Mouse (Mus musculus) olfactory bulb, adult 2 months (tissue): ENCODE measurements around the gene Vmn2r89. TPM values are rescaled to one million over a fixed set of nuclear protein-coding genes. Genes with fewer than 3 reads are reported as not detected.
"Not testable (repeated sequence)": the region's sequence is repeated elsewhere in the genome, so short reads cannot be mapped to it uniquely, and the experiment has no call there.

ENCODE experiments used
- H3K27ac ChIP-seq: fragments of 200-500 bp; 2 replicates; pipeline ENCODE4 v1.5.1; 2012; ENCODE audit warnings: low read depth, low read length; ENCODE audit not compliant: insufficient read depth
- H3K4me1 ChIP-seq: fragments of 200-500 bp; 2 replicates; pipeline ENCODE4 v1.6.1; 2012; ENCODE audit warnings: low read length; ENCODE audit not compliant: control insufficient read depth, insufficient read depth
- H3K4me3 ChIP-seq: fragments of 200-500 bp; 2 replicates; pipeline ENCODE4 v1.5.1; 2012; ENCODE audit warnings: mild to moderate bottlenecking, low read depth, low read length, moderate library complexity; ENCODE audit not compliant: insufficient read depth
- CTCF ChIP-seq: fragments of 200-500 bp; IDR thresholded peaks from 2 replicates; pipeline ENCODE4 v1.5.1; 2012; ENCODE audit warnings: low read depth, mild to moderate bottlenecking, low read length, moderate library complexity; ENCODE audit not compliant: insufficient read depth
- POLR2A ChIP-seq: fragments of 200-500 bp; IDR thresholded peaks from 2 replicates; pipeline ENCODE4 v1.6.1; 2012; ENCODE audit warnings: mild to moderate bottlenecking, low read depth, low read length, moderate library complexity; ENCODE audit not compliant: insufficient read depth
- WGBS: fragments of 180-500 bp; shearing (Covaris S2); methylation state at CpG from one replicate; pipeline ENCODE4 v1.1.7; 2018; 5-methylcytosine and 5-hydroxymethylcytosine counted together
- polyA plus RNA-seq: library from polyadenylated mRNA; stranded (reverse); fragments of >200 nt; gene quantifications from 2 replicates; pipeline ENCODE4 v1.2.4, GENCODE M21; 2012; ENCODE audit warnings: low replicate concordance; ENCODE audit not compliant: missing spikeins, insufficient read depth, insufficient read length

Gene Vmn2r89
- polyA plus RNA-seq: not detected in 2 replicates

DNA sequence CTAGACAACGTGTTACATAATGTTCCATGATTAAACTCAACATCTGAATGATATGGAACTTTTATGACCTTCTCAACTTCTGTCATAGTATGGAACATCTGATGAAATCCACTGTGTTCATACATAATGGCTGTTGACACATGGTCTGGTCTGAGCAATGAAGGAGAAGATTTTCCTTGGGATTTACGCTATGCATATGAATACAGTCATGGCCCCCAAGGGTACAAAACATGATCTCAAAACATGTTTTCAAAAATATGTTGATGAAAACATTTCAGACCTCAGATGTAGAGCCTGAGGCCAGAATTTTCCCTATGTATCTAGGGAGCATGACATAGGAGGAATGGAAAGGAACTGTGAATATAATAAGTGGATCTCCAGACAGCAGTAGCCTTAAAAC lies at the start of gene Vmn2r89:
Vmn2r89 (plus strand) TSS at position 301 of the 400 bp plus-strand sequence.
- not testable (repeated sequence) for H3K4me1 ChIP-seq, H3K27ac ChIP-seq, H3K4me3 ChIP-seq
- WGBS: 80% methylated on average over 2 of the region's 2 CpGs

DNA sequence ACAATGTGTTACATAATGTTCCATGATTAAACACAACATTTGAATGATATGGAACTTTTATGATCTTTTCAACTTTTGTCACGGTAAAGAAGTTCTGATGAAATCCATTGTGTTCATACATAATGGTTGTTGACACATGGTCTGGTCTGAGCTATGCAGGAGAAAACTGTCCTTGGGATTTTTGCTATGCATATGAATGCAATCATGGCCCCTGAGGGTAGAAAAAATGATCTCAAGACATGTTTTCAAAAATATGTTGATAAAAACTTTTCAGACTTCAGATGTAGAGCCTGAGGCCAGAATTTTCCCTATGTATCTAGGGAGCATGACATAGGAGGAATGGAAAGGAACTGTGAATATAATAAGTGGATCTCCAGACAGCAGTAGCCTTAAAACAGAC lies 41.1 kb upstream of the Vmn2r89 start, which contains the start of gene Vmn2r88:
Vmn2r88 (plus strand) TSS at position 301 of the 400 bp plus-strand sequence.
- Histone ChIP-seq H3K4me1 (no peaks in the 10 kb centered on the region), H3K27ac (no peak within 1 kb of the TSS), H3K4me3 (no peak within 1 kb of the TSS)
- 93% methylated on average over 1 of the region's 1 CpGs for WGBS
- no peak for TF ChIP-seq CTCF
- no peak for TF ChIP-seq POLR2A

DNA sequence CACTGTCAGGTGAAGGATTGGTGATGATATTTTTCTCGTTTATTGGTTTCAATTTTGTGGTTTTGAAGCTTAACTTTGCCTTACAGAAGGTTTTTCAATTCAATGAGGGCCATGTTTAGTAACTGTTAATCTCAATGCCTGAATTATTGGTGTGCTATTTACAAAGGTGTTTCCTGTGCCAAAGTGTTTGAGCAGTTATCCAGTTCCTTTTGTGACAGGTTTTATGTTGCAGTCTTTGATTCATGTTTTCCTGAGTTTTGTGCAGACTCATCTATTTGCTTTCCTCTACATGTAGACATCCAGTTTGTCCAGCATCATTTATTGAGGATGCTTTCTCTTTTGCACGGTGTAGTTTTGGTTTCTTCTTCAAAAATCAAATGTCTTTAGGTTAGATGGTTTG lies 27.8 kb upstream of the Vmn2r89 start:
- WGBS: 67% methylated on average over 2 of the region's 2 CpGs
- Histone ChIP-seq H3K27ac (no peak overlapping the region), H3K4me3 (no peak overlapping the region), H3K4me1 (no peaks in the 10 kb centered on the region)
- TF ChIP-seq POLR2A: no peak
- no peak for TF ChIP-seq CTCF

DNA sequence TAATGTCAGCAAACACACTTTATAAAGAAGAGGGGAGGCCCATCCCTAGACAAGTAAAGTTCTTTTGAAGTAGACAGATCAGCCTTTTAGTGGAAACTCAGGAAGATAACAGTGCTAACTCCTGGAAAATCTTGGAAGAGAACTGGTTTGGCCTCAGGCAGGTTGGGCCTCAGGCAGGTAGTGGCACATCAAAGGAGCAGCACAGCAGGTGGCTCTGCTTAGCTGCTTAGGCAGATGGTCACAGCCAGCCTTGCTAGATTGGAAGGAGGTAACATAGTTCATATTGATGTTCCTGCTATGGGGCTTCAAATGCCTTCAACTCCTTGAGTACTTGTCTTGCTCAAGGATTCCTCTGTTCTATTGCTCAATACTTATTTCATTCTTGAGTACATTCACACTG lies 21.5 kb upstream of the Vmn2r89 start:
- not testable (repeated sequence) for H3K4me1 ChIP-seq, H3K4me3 ChIP-seq, H3K27ac ChIP-seq

DNA sequence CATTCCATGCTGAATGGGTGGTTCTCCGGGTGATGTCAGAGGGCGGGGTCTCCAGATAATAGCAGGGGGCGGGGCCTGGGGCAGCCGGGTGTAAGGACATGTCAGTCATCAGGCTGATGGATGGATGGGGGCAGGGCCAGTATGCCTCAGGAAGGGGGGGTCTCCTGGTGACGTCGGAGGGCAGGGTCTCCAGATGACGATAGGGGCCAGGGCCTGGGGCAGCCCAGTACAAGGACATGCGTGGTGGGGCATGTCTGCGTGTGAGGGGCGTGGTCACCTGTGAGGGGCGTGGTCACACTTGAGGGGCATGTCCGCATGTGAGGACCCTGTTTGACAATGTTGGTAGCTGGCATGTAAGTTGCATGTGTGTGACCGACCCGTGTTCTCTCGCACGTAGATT lies 17.1 kb upstream of the Vmn2r89 start:
- H3K4me1 ChIP-seq: no peaks in the 10 kb centered on the region
- no peak overlapping the region for H3K27ac ChIP-seq
- no peak overlapping the region for H3K4me3 ChIP-seq
- 95% methylated on average over 16 of the region's 16 CpGs for WGBS
- TF ChIP-seq POLR2A (no peak), CTCF (no peak)

DNA sequence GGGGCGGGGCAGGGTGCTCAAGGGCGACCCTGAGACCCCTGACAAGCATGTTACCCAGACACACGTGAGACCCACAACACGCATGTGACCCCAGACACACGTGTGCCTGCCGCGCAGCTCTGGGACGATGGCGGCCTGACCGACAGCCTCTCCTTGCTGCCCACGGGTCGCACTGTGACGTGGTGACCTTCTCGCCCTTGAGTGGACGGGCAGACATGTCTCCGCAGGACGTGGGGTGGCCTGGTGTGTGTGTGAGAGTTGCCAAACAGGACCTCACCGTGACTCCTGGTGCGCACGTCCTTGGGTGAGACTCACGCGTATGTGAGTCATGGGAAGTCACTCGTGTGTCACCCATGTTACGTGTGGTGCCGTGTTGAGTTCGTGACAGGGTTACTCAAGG lies 16.6 kb upstream of the Vmn2r89 start:
- Histone ChIP-seq H3K27ac (no peak overlapping the region), H3K4me3 (no peak overlapping the region), H3K4me1 (no peaks in the 10 kb centered on the region)
- 96% methylated on average over 26 of the region's 26 CpGs for WGBS
- no peak for TF ChIP-seq POLR2A
- TF ChIP-seq CTCF: no peak

DNA sequence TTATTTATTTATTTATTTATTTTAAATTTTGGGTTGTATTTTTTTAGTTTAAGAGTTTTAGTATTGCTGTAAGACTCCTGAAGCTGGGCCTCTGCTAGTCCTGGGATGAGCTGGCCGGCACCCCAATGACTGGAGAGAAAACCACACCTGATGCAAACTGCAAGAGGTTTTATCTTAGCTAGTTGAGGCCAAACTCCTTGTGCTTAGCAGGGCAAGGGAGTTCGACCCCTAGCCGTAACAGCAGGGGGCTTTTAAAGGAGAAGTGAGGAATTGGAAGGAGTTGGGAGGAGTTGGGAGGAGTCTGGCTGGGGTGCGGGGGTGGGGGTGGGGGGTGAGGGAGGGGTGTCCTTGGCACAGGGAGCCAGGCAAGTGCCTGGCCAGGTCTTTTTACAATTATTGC lies 12.7 kb upstream of the Vmn2r89 start:
- Histone ChIP-seq H3K4me3 (no peak overlapping the region), H3K27ac (no peak overlapping the region), H3K4me1 (no peaks in the 10 kb centered on the region)
- 71% methylated on average over 4 of the region's 4 CpGs for WGBS
- TF ChIP-seq POLR2A (no peak), CTCF (no peak)

DNA sequence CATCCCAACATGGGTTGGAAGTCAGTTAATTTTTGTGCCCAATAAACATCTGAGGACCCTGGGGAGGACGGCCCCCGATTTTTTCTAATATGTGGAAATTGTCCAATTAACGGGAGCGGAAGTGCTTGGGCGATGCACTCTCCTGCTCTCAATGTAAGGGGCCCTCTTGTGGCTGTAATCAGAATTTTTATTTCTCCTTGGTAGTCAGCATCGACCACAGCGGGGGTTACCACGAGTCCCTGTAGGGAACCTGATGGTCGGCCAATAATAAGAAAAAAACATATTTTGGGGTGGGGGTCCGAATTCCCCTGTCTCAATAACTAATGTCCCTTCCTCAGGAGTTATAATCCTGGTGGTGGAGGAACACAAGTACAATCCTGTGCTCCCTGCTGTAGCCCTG lies 28.6 kb downstream of the Vmn2r89 start:
- 89% methylated on average over 10 of the region's 10 CpGs for WGBS
- not testable (repeated sequence) for H3K27ac ChIP-seq, H3K4me3 ChIP-seq, H3K4me1 ChIP-seq

DNA sequence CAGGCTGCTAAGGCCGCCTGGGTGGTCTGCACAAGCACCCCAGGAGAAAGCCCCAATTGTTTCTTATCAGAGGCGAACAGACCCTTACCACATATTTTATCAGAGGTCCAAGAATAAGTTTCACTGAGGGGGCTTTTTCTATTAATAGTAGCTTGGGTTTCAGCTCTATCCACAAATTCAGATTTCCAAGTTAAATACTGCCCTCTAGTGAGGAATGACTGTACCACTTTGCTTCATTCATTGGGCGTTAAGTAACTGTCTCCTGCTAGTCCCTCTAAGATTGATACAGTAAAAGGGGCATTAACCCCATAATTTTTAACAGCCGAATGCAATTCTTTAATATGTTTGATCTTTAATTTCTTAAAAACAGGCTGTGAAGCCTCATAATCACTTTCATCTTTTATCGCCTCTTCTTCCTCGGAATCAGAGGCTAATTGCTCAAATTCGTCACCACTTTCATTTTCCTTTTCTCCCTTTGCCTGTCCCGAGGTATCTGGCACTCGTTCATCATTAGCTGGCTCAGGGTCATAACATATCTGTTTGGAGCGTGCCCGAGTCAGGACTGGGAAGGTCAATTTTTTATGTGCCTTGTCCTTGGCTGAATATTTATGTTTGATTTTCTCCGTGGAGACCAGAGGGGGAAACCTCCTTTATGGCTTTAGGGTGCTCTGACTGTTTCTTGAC lies 29.8 kb downstream of the Vmn2r89 start:
- H3K27ac ChIP-seq, H3K4me3 ChIP-seq, H3K4me1 ChIP-seq: not testable (repeated sequence)
- 91% methylated on average over 12 of the region's 12 CpGs for WGBS

DNA sequence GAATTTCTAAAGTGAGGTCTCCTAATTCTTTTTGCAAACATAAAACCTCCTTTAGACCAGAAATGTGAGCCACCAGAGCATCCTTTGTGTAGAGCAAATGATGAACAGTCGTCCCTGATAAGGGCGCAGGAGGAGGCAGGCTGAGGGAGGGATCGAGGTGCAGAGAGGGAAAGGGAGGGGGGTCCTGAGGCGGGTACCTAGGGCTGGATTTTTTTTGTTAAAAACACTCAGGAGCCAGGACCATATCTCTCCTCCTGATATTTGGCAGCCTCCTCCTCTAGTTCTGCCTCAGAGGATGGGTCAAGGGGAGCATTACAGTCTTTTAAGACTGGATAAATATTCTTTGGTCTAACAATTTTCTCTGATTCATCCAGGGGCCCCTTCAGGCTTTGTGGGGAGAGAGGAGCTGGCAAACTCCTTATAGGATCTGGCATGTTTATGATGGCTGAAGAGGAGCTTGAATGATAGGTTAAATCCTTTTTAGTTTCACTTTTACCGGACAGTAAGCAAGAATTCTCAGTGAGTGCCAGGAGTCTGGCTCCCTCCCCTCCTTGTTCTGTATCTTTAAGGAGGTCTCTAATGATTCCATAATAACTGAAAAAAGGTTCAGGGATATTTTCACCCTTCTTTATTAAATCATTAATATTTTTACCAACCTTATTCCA lies 30.5 kb downstream of the Vmn2r89 start:
- H3K4me3 ChIP-seq: no peak overlapping the region
- WGBS: 85% methylated on average over 5 of the region's 5 CpGs

DNA sequence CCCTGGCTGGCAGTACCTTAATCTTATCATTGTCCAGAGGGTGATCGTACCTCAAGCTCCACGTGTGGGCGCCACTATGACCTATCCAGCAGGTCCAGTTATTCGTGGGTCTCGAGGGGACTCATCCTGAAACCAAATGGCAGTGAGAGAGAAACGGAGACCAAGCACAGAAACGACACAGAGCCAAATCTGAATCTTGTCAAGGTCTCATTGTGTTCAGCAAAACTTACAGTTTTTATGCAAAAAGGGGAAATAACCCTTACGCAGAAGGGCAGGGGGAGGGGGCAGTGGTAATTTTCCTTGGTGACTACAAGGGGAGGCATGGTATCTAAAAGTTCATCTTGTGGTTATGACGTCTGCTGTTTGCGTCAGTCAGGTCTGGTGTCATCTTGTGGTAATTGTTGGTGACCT lies 31.3 kb downstream of the Vmn2r89 start:
- H3K4me1 ChIP-seq, H3K4me3 ChIP-seq, H3K27ac ChIP-seq: not testable (repeated sequence)
- WGBS: 84% methylated on average over 10 of the region's 10 CpGs

More for the DNA sequence above, 30.5 kb downstream of the Vmn2r89 start:
- no peaks in the 10 kb centered on the region for H3K4me1 ChIP-seq
- TF ChIP-seq POLR2A (no peak), CTCF (no peak)
- H3K27ac ChIP-seq: no peak overlapping the region
